Mouse (Mus musculus): Measurements from ENCODE around the gene Mrgpra6. TPM values are rescaled to one million over a fixed set of nuclear protein-coding genes. Genes with fewer than 3 reads are reported as not detected.

Gene Mrgpra6
- not detected in 2 replicates for polyA plus RNA-seq (2015; fragmentation: Nextera tagmentation; extraction: Ambion mirVana)

GRCm38 (mm10) chr7:47204830-47205229, at the start of gene Mrgpra6:
Gene Mrgpra6, minus strand, starts transcription at chr7:47204920.
- Histone ChIP-seq H3K4me3 (replicated peaks) (no peak within 1 kb of the TSS), H3K9me3 (replicated peaks) (no peaks in the 10 kb centered on the region), H3K9ac (no peak within 1 kb of the TSS), H3K27me3 (no peaks in the 10 kb centered on the region), H3K4me2 (no peak within 1 kb of the TSS), H3K36me3 (no peaks in the 10 kb centered on the region), H3K27ac (no peak within 1 kb of the TSS), H3K4me1 (replicated peaks) (no peaks in the 10 kb centered on the region)
- no peak for DNase-seq
- WGBS (ENCODE audit: insufficient replicate concordance) = 16% methylated on average over 4 of the region's 4 CpGs
- ATAC-seq (ENCODE audit: low read depth) = no peak

- H3K4me2 ChIP-seq = no peak within 1 kb of the TSS
- no peak for DNase-seq
Measured at GRCm38 (mm10) chr7:47252770-47253169, 48.0 kb upstream of the Mrgpra6 start, which contains the start of gene Mrgpra9. Gene Mrgpra9, minus strand, starts transcription at chr7:47252848.

GRCm38 (mm10) chr7:47244658-47245057, 39.9 kb upstream of the Mrgpra6 start:
- WGBS (ENCODE audit: insufficient replicate concordance) = 60% methylated on average over 3 of the region's 3 CpGs
- Histone ChIP-seq H3K9ac (no peak overlapping the region), H3K4me2 (no peak overlapping the region), H3K36me3 (no peaks in the 10 kb centered on the region), H3K4me3 (replicated peaks) (no peak overlapping the region), H3K9me3 (replicated peaks) (no peaks in the 10 kb centered on the region), H3K4me1 (replicated peaks) (no peaks in the 10 kb centered on the region), H3K27me3 (no peaks in the 10 kb centered on the region), H3K27ac (no peak overlapping the region)
- ATAC-seq (ENCODE audit: low read depth) (no peak), DNase-seq (no peak)

More at GRCm38 (mm10) chr7:47252770-47253169, 48.0 kb upstream of the Mrgpra6 start, which contains the start of gene Mrgpra9:
- no peak within 1 kb of the TSS for H3K9ac ChIP-seq
- no peaks in the 10 kb centered on the region for H3K27me3 ChIP-seq
- no peaks in the 10 kb centered on the region for H3K4me1 ChIP-seq (replicated peaks)
- no peak within 1 kb of the TSS for H3K4me3 ChIP-seq (replicated peaks)
- no peak within 1 kb of the TSS for H3K27ac ChIP-seq
- no peak for ATAC-seq (ENCODE audit: low read depth)
- no peaks in the 10 kb centered on the region for H3K9me3 ChIP-seq (replicated peaks)
- WGBS (ENCODE audit: insufficient replicate concordance) = 19% methylated on average over 1 of the region's 1 CpGs
- no peaks in the 10 kb centered on the region for H3K36me3 ChIP-seq

GRCm38 (mm10) chr7:47195271-47195670, 9.4 kb downstream of the Mrgpra6 start:
- no peaks in the 10 kb centered on the region for H3K9me3 ChIP-seq (replicated peaks)
- H3K9ac ChIP-seq = no peak overlapping the region
- H3K27me3 ChIP-seq = no peaks in the 10 kb centered on the region
- H3K4me2 ChIP-seq = no peak overlapping the region
- no peaks in the 10 kb centered on the region for H3K4me1 ChIP-seq (replicated peaks)
- no peak overlapping the region for H3K4me3 ChIP-seq (replicated peaks)
- no peaks in the 10 kb centered on the region for H3K36me3 ChIP-seq
- H3K27ac ChIP-seq = no peak overlapping the region
- ATAC-seq (ENCODE audit: low read depth) = no peak
- WGBS (ENCODE audit: insufficient replicate concordance) = 26% methylated on average over 1 of the region's 1 CpGs
- DNase-seq = no peak

- Histone ChIP-seq H3K36me3 (no peaks in the 10 kb centered on the region), H3K4me3 (replicated peaks) (no peak overlapping the region), H3K4me1 (replicated peaks) (no peaks in the 10 kb centered on the region), H3K4me2 (no peak overlapping the region), H3K27me3 (no peaks in the 10 kb centered on the region), H3K27ac (no peak overlapping the region), H3K9me3 (replicated peaks) (no peaks in the 10 kb centered on the region), H3K9ac (no peak overlapping the region)
- WGBS (ENCODE audit: insufficient replicate concordance) = 43% methylated on average over 5 of the region's 5 CpGs
- no peak for DNase-seq
- ATAC-seq (ENCODE audit: low read depth) = no peak
Measured at GRCm38 (mm10) chr7:47170814-47171213, 33.9 kb downstream of the Mrgpra6 start.

GRCm38 (mm10) chr7:47165028-47165427, 39.7 kb downstream of the Mrgpra6 start:
- Histone ChIP-seq H3K4me1 (replicated peaks) (no peaks in the 10 kb centered on the region), H3K4me3 (replicated peaks) (no peak overlapping the region), H3K9me3 (replicated peaks) (no peaks in the 10 kb centered on the region), H3K4me2 (no peak overlapping the region), H3K27ac (no peak overlapping the region), H3K36me3 (no peaks in the 10 kb centered on the region), H3K27me3 (no peaks in the 10 kb centered on the region), H3K9ac (no peak overlapping the region)
- DNase-seq = no peak
- ATAC-seq (ENCODE audit: low read depth) = no peak
- 52% methylated on average over 4 of the region's 4 CpGs for WGBS (ENCODE audit: insufficient replicate concordance)

- no peak overlapping the region for H3K9ac ChIP-seq
- H3K36me3 ChIP-seq = no peaks in the 10 kb centered on the region
- 65% methylated on average over 4 of the region's 4 CpGs for WGBS (ENCODE audit: insufficient replicate concordance)
- DNase-seq (no peak), ATAC-seq (ENCODE audit: low read depth) (no peak)
- no peak overlapping the region for H3K4me2 ChIP-seq
- no peaks in the 10 kb centered on the region for H3K27me3 ChIP-seq
- no peak overlapping the region for H3K27ac ChIP-seq
- H3K9me3 ChIP-seq (replicated peaks) = no peaks in the 10 kb centered on the region
- H3K4me1 ChIP-seq (replicated peaks) = no peaks in the 10 kb centered on the region
- no peak overlapping the region for H3K4me3 ChIP-seq (replicated peaks)
Measured at GRCm38 (mm10) chr7:47163203-47163602, 41.5 kb downstream of the Mrgpra6 start.

GRCm38 (mm10) chr7:47158451-47158850, 46.3 kb downstream of the Mrgpra6 start:
- ATAC-seq (ENCODE audit: low read depth) (no peak), DNase-seq (no peak)
- Histone ChIP-seq H3K4me2 (no peak overlapping the region), H3K36me3 (no peaks in the 10 kb centered on the region), H3K4me3 (replicated peaks) (no peak overlapping the region), H3K27ac (no peak overlapping the region), H3K9ac (no peak overlapping the region), H3K9me3 (replicated peaks) (no peaks in the 10 kb centered on the region), H3K27me3 (no peaks in the 10 kb centered on the region), H3K4me1 (replicated peaks) (no peaks in the 10 kb centered on the region)
- WGBS (ENCODE audit: insufficient replicate concordance) = 34% methylated on average over 2 of the region's 2 CpGs

GRCm38 (mm10) chr7:47157743-47158142, 47.0 kb downstream of the Mrgpra6 start:
- Histone ChIP-seq H3K36me3 (no peaks in the 10 kb centered on the region), H3K4me2 (no peak overlapping the region), H3K27ac (no peak overlapping the region), H3K4me3 (replicated peaks) (no peak overlapping the region), H3K4me1 (replicated peaks) (no peaks in the 10 kb centered on the region), H3K9me3 (replicated peaks) (no peaks in the 10 kb centered on the region), H3K9ac (no peak overlapping the region), H3K27me3 (no peaks in the 10 kb centered on the region)
- no peak for ATAC-seq (ENCODE audit: low read depth)
- WGBS (ENCODE audit: insufficient replicate concordance) = 55% methylated on average over 9 of the region's 9 CpGs
- no peak for DNase-seq

- DNase-seq (no peak), ATAC-seq (ENCODE audit: low read depth) (no peak)
- H3K4me2 ChIP-seq = no peak overlapping the region
- no peaks in the 10 kb centered on the region for H3K36me3 ChIP-seq
- no peaks in the 10 kb centered on the region for H3K4me1 ChIP-seq (replicated peaks)
- no peak overlapping the region for H3K4me3 ChIP-seq (replicated peaks)
- no peaks in the 10 kb centered on the region for H3K27me3 ChIP-seq
- 65% methylated on average over 2 of the region's 2 CpGs for WGBS (ENCODE audit: insufficient replicate concordance)
- H3K27ac ChIP-seq = no peak overlapping the region
- no peak overlapping the region for H3K9ac ChIP-seq
- H3K9me3 ChIP-seq (replicated peaks) = no peaks in the 10 kb centered on the region
Measured at GRCm38 (mm10) chr7:47155849-47156248, 48.9 kb downstream of the Mrgpra6 start.

- no peaks in the 10 kb centered on the region for H3K36me3 ChIP-seq
- no peak overlapping the region for H3K4me3 ChIP-seq (replicated peaks)
- H3K4me2 ChIP-seq = no peak overlapping the region
- no peaks in the 10 kb centered on the region for H3K4me1 ChIP-seq (replicated peaks)
- H3K27me3 ChIP-seq = no peaks in the 10 kb centered on the region
- H3K9ac ChIP-seq = no peak overlapping the region
- no peaks in the 10 kb centered on the region for H3K9me3 ChIP-seq (replicated peaks)
- WGBS (ENCODE audit: insufficient replicate concordance) = 71% methylated on average over 4 of the region's 4 CpGs
- ATAC-seq (ENCODE audit: low read depth) (no peak), DNase-seq (no peak)
- H3K27ac ChIP-seq = no peak overlapping the region
Measured at GRCm38 (mm10) chr7:47155396-47155795, 49.3 kb downstream of the Mrgpra6 start.

- DNase-seq (peak; percentile 9), ATAC-seq (ENCODE audit: low read depth) (no peak)
- Histone ChIP-seq H3K4me3 (replicated peaks) (no peak overlapping the region), H3K9me3 (replicated peaks) (no peaks in the 10 kb centered on the region), H3K36me3 (no peaks in the 10 kb centered on the region), H3K27me3 (no peaks in the 10 kb centered on the region), H3K27ac (no peak overlapping the region), H3K4me1 (replicated peaks) (no peaks in the 10 kb centered on the region), H3K9ac (no peak overlapping the region), H3K4me2 (no peak overlapping the region)
- 7% methylated on average over 10 of the region's 11 CpGs for WGBS (ENCODE audit: insufficient replicate concordance)
Measured at GRCm38 (mm10) chr7:47150420-47151061, 54.2 kb downstream of the Mrgpra6 start.
